Mouse (Mus musculus) liver, embryonic 14.5 days (tissue): ENCODE results near the gene Psmd7.

Experiments
- CTCF ChIP-seq: IDR thresholded peaks from 2 replicates; pipeline ENCODE4 v1.5.1; 2016; ENCODE audit warnings: antibody characterized with exemption, low read depth, control low read depth
- EP300 ChIP-seq: IDR thresholded peaks from 2 replicates; pipeline ENCODE4 v1.6.1; 2016; ENCODE audit warnings: antibody characterized with exemption, low read depth

GRCm38 (mm10) chr8:107578132-107578531 lies 10.1 kb downstream of the Psmd7 start:
- TF ChIP-seq EP300 (no peak), CTCF (no peak)
